Mouse (Mus musculus): ENCODE measurements around the gene Il18. TPM values are rescaled to one million over a fixed set of nuclear protein-coding genes. Genes with fewer than 3 reads are reported as not detected.

Gene Il18
- 1 to 10 TPM in 1 of 2 experiments, under 1 TPM in 1; 0.90 to 1.2 TPM for total RNA-seq (2021)
- long read RNA-seq, experiment 1 = 0 reads
- long read RNA-seq, experiment 2 = 0 reads

- DNase-seq = no peak
Measured at GRCm38 (mm10) chr9:50554241-50555093, at the start of gene Il18. TSS of gene Il18 (plus strand) at chr9:50554827.

GRCm38 (mm10) chr9:50505405-50505804, 49.2 kb upstream of the Il18 start:
- no peak for DNase-seq

- DNase-seq = no peak
Measured at GRCm38 (mm10) chr9:50507570-50507969, 47.1 kb upstream of the Il18 start.

GRCm38 (mm10) chr9:50515462-50515861, 39.2 kb upstream of the Il18 start:
- DNase-seq = no peak

- no peak for DNase-seq
Measured at GRCm38 (mm10) chr9:50518781-50519180, 35.8 kb upstream of the Il18 start.

- no peak for DNase-seq
Measured at GRCm38 (mm10) chr9:50520748-50521147, 33.9 kb upstream of the Il18 start.

GRCm38 (mm10) chr9:50521562-50521961, 33.1 kb upstream of the Il18 start:
- DNase-seq = no peak

- DNase-seq = no peak
Measured at GRCm38 (mm10) chr9:50522574-50522973, 32.1 kb upstream of the Il18 start.

- no peak for DNase-seq
Measured at GRCm38 (mm10) chr9:50524936-50525335, 29.7 kb upstream of the Il18 start.

- DNase-seq = no peak
Measured at GRCm38 (mm10) chr9:50525585-50525984, 29.0 kb upstream of the Il18 start.

- no peak for DNase-seq
Measured at GRCm38 (mm10) chr9:50527860-50528259, 26.8 kb upstream of the Il18 start.

GRCm38 (mm10) chr9:50528293-50528892, 26.2 kb upstream of the Il18 start, which contains the start of gene Pts:
TSS of gene Pts (minus strand) at chr9:50528724.
- DNase-seq = peak; percentile 99

- DNase-seq = no peak
Measured at GRCm38 (mm10) chr9:50530890-50531289, 23.7 kb upstream of the Il18 start.

GRCm38 (mm10) chr9:50533328-50533727, 21.3 kb upstream of the Il18 start:
- DNase-seq = no peak

GRCm38 (mm10) chr9:50533791-50534190, 20.8 kb upstream of the Il18 start:
- no peak for DNase-seq

GRCm38 (mm10) chr9:50535930-50536329, 18.7 kb upstream of the Il18 start:
- no peak for DNase-seq

GRCm38 (mm10) chr9:50536603-50537135, 18.0 kb upstream of the Il18 start:
- no peak for DNase-seq

- DNase-seq = no peak
Measured at GRCm38 (mm10) chr9:50537295-50537694, 17.3 kb upstream of the Il18 start.

- no peak for DNase-seq
Measured at GRCm38 (mm10) chr9:50540170-50540569, 14.5 kb upstream of the Il18 start.

- DNase-seq = no peak
Measured at GRCm38 (mm10) chr9:50542401-50542800, 12.2 kb upstream of the Il18 start.

- no peak for DNase-seq
Measured at GRCm38 (mm10) chr9:50547859-50548478, 6.7 kb upstream of the Il18 start.

- DNase-seq = no peak
Measured at GRCm38 (mm10) chr9:50548936-50549335, 5.7 kb upstream of the Il18 start.

GRCm38 (mm10) chr9:50552206-50552605, 2.4 kb upstream of the Il18 start:
- no peak for DNase-seq

Measured in gastrocnemius, postnatal 10 days (tissue).